20 mouse cellular contexts compared by ENCODE assay signal in genomic region chr5:119683861-119684260, GRCm38 (mm10). TPM values are rescaled to one million over a fixed set of nuclear protein-coding genes. Genes with fewer than 3 reads are reported as not detected.
DNase-seq lines count a peak whose midpoint lies in the region; ATAC-seq and TF ChIP-seq lines count a peak whose summit lies in the region.
"Had no signal": no experiment of that assay in that cellular context is flagged by ENCODE, and none has a peak within 500 bp of the region (broad histone marks: within the 10 kb centered on the region; RNA-seq: fewer than 3 reads in every experiment).

No protein-coding gene starts in this region.

- no peak overlapping the region for H3K4me3 ChIP-seq in kidney, embryonic 15.5 days (replicated peaks)
- no peak overlapping the region for H3K4me3 ChIP-seq in kidney, adult 2 months (ENCODE audit: insufficient read depth, low read depth, low read length)
- H3K4me3 ChIP-seq in lung, postnatal 0 days (ENCODE audit: low read depth, low read length), result no peak overlapping the region
- no peak overlapping the region for H3K4me3 ChIP-seq in embryonic facial prominence, embryonic 11.5 days (ENCODE audit: low read depth, low read length)
- no peak overlapping the region for H3K4me3 ChIP-seq in limb, embryonic 13.5 days
- H3K4me3 ChIP-seq: forebrain, embryonic 12.5 days; heart, embryonic 12.5 days; hindbrain, embryonic 13.5 days; liver, embryonic 12.5 days; stomach, embryonic 15.5 days had no signal

- WGBS in kidney, embryonic 15.5 days, result 41% methylated on average over 5 of the region's 5 CpGs
- WGBS in kidney, adult 2 months, result 38% methylated on average over 5 of the region's 5 CpGs
- 35% methylated on average over 5 of the region's 5 CpGs for WGBS in lung, postnatal 0 days
- 13% methylated on average over 5 of the region's 5 CpGs for WGBS in embryonic facial prominence, embryonic 11.5 days
- 37% methylated on average over 5 of the region's 5 CpGs for WGBS in limb, embryonic 13.5 days

- DNase-seq in kidney, adult 2 months, result no peak
- no peak for DNase-seq in lung, postnatal 0 days (ENCODE audit: low spot score)
- DNase-seq in lung, postnatal 10 days, result no peak
- DNase-seq in embryonic facial prominence, embryonic 11.5 days (ENCODE audit: low spot score), result no peak
- no peak for DNase-seq in cerebellum, adult 9-10 months
- DNase-seq: adrenal gland, postnatal 10 days; cerebellum, adult 11 months; cerebellum, postnatal 25 days; heart, postnatal 14 days; kidney, postnatal 14 days; right cerebral cortex, postnatal 25 days; thymus, adult 2 months had no signal

- no peak overlapping the region for H3K9ac ChIP-seq in kidney, embryonic 15.5 days
- H3K9ac ChIP-seq in lung, postnatal 0 days (replicated peaks; ENCODE audit: low read depth), result no peak overlapping the region
- H3K9ac ChIP-seq in embryonic facial prominence, embryonic 11.5 days (replicated peaks; ENCODE audit: low read length), result peak overlapping the region; percentile 3; the same call in 1 of the 2 replicates
- H3K9ac ChIP-seq in limb, embryonic 13.5 days, result 0 out of 2 replicates have a peak overlapping the region, but pooled peaks have one; percentile 48
- H3K9ac ChIP-seq: forebrain, embryonic 12.5 days; heart, embryonic 12.5 days; hindbrain, embryonic 13.5 days; liver, embryonic 12.5 days; stomach, embryonic 15.5 days had no signal

- no peak for TF ChIP-seq EP300 in lung, postnatal 0 days (IDR thresholded peaks at IDR 0.05)

- H3K4me1 ChIP-seq in kidney, embryonic 15.5 days, result peaks cover 61% of the 10 kb centered on the region
- no peaks in the 10 kb centered on the region for H3K4me1 ChIP-seq in kidney, adult 2 months (ENCODE audit: control insufficient read depth, insufficient read depth, low read length)
- no peaks in the 10 kb centered on the region; the same call in 1 of the 2 replicates for H3K4me1 ChIP-seq in lung, postnatal 0 days (ENCODE audit: insufficient read depth, low read depth, low read length)
- H3K4me1 ChIP-seq in embryonic facial prominence, embryonic 11.5 days (ENCODE audit: control insufficient read depth, insufficient read depth, low read length), result peaks cover 17% of the 10 kb centered on the region
- H3K4me1 ChIP-seq in limb, embryonic 13.5 days, result peaks cover 55% of the 10 kb centered on the region

- H3K9me3 ChIP-seq in kidney, embryonic 15.5 days (replicated peaks), result no peaks in the 10 kb centered on the region
- no peaks in the 10 kb centered on the region for H3K9me3 ChIP-seq in lung, postnatal 0 days (ENCODE audit: low read length)
- H3K9me3 ChIP-seq in embryonic facial prominence, embryonic 11.5 days (replicated peaks; ENCODE audit: control insufficient read depth, low read length), result no peaks in the 10 kb centered on the region
- H3K9me3 ChIP-seq in limb, embryonic 13.5 days, result no peaks in the 10 kb centered on the region
- H3K9me3 ChIP-seq: forebrain, embryonic 12.5 days; heart, embryonic 12.5 days; hindbrain, embryonic 13.5 days; liver, embryonic 12.5 days; stomach, embryonic 15.5 days had no signal

- 0 out of 2 replicates have a peak, but pooled peaks cover 6% of the 10 kb centered on the region for H3K36me3 ChIP-seq in kidney, embryonic 15.5 days
- no peaks in the 10 kb centered on the region for H3K36me3 ChIP-seq in kidney, adult 2 months (ENCODE audit: control insufficient read depth, insufficient read depth, low read length)
- peaks cover 11% of the 10 kb centered on the region; the same call in 1 of the 2 replicates for H3K36me3 ChIP-seq in lung, postnatal 0 days (ENCODE audit: insufficient read depth, low read length)
- H3K36me3 ChIP-seq in embryonic facial prominence, embryonic 11.5 days (replicated peaks; ENCODE audit: control insufficient read depth, insufficient read depth, low read depth, low read length), result no peaks in the 10 kb centered on the region
- peaks cover 10% of the 10 kb centered on the region for H3K36me3 ChIP-seq in limb, embryonic 13.5 days
- H3K36me3 ChIP-seq: forebrain, embryonic 12.5 days; hindbrain, embryonic 13.5 days; stomach, embryonic 15.5 days had no signal

- H3K4me2 ChIP-seq in kidney, embryonic 15.5 days, result no peak overlapping the region
- H3K4me2 ChIP-seq in lung, postnatal 0 days (replicated peaks; ENCODE audit: low read depth, low read length), result peak overlapping the region; percentile 64; the same call in 1 of the 2 replicates
- no peak overlapping the region for H3K4me2 ChIP-seq in embryonic facial prominence, embryonic 11.5 days (ENCODE audit: low read depth, low read length)
- H3K4me2 ChIP-seq in limb, embryonic 13.5 days (replicated peaks), result no peak overlapping the region
- H3K4me2 ChIP-seq: forebrain, embryonic 12.5 days; heart, embryonic 12.5 days; hindbrain, embryonic 13.5 days; liver, embryonic 12.5 days; stomach, embryonic 15.5 days had no signal

- H3K27me3 ChIP-seq in kidney, embryonic 15.5 days, result peaks cover 96% of the 10 kb centered on the region
- peaks cover 1% of the 10 kb centered on the region; the same call in 1 of the 2 replicates for H3K27me3 ChIP-seq in kidney, adult 2 months (replicated peaks; ENCODE audit: control insufficient read depth, insufficient read depth, low read length)
- peaks cover 20% of the 10 kb centered on the region for H3K27me3 ChIP-seq in lung, postnatal 0 days (replicated peaks; ENCODE audit: insufficient read depth, low read length)
- peaks cover 56% of the 10 kb centered on the region for H3K27me3 ChIP-seq in embryonic facial prominence, embryonic 11.5 days (ENCODE audit: control insufficient read depth, insufficient read depth, low read length)
- peaks cover 93% of the 10 kb centered on the region for H3K27me3 ChIP-seq in limb, embryonic 13.5 days

- no peak for TF ChIP-seq CTCF in kidney, adult 2 months (conservative IDR thresholded peaks at IDR 0.05; ENCODE audit: insufficient read depth, insufficient read length, low read depth, low read length)
- no peak for TF ChIP-seq CTCF in lung, postnatal 0 days (IDR thresholded peaks at IDR 0.05)

- TF ChIP-seq POLR2A in kidney, adult 2 months (IDR thresholded peaks at IDR 0.05; ENCODE audit: low read depth, low read length), result no peak

- peak overlapping the region; percentile 78; the same call in 1 of the 2 replicates for H3K27ac ChIP-seq in kidney, embryonic 15.5 days
- no peak overlapping the region for H3K27ac ChIP-seq in kidney, adult 2 months (ENCODE audit: insufficient read depth, low read depth, low read length)
- H3K27ac ChIP-seq in lung, postnatal 0 days (ENCODE audit: low read length), result no peak overlapping the region
- H3K27ac ChIP-seq in embryonic facial prominence, embryonic 11.5 days (replicated peaks; ENCODE audit: low read depth, low read length), result no peak overlapping the region
- H3K27ac ChIP-seq in limb, embryonic 13.5 days, result no peak overlapping the region
- H3K27ac ChIP-seq: forebrain, embryonic 12.5 days; hindbrain, embryonic 13.5 days; liver, embryonic 12.5 days; stomach, embryonic 15.5 days had no signal

- no peak for ATAC-seq in kidney, embryonic 15.5 days (replicated peaks; ENCODE audit: low FRiP score)
- no peak for ATAC-seq in lung, postnatal 0 days
- no peak for ATAC-seq in embryonic facial prominence, embryonic 11.5 days (replicated peaks; ENCODE audit: insufficient number of reproducible peaks, low FRiP score, low TSS enrichment, low read depth)
- no peak for ATAC-seq in limb, embryonic 13.5 days (ENCODE audit: low FRiP score, low read depth)
- ATAC-seq: inflammation-experienced regulatory T-cells, adult 6 months; liver, embryonic 12.5 days had no signal

RNA-seq across cellular contexts. Expression of gene Tbx3, which starts 13.4 kb away (rescaled TPM):
- 51.1 and 54.4 TPM in 2 replicates for polyA plus RNA-seq in kidney, embryonic 15.5 days (2015; fragmentation: Nextera tagmentation; extraction: Ambion mirVana)
- polyA plus RNA-seq in kidney, adult 2 months (2012; rRNA removed), result 6.9 and 12.2 TPM in 2 replicates
- 44.7 and 54.8 TPM in 2 replicates for polyA plus RNA-seq in lung, postnatal 0 days (2015; fragmentation: Nextera tagmentation; extraction: Ambion mirVana)
- polyA plus RNA-seq in embryonic facial prominence, embryonic 11.5 days (2014; fragmentation: Nextera tagmentation; extraction: Ambion mirVana), result 36.9 and 39.8 TPM in 2 replicates
- polyA plus RNA-seq in limb, embryonic 13.5 days (2015; fragmentation: Nextera tagmentation; extraction: Ambion mirVana), result 29.9 and 43.9 TPM in 2 replicates

Comparison
In these comparisons a context has a peak if more than half of its experiments do, and no peak if none do; other contexts are left out.
1. H3K9ac ChIP-seq: peak in embryonic facial prominence, embryonic 11.5 days (single experiment) and limb, embryonic 13.5 days (single experiment); none in kidney, embryonic 15.5 days (single experiment) and lung, postnatal 0 days (single experiment).